Mouse (Mus musculus) cerebellum, adult 11-12 months (tissue): ENCODE measurements around the gene Fosb.

Experiments
- DNase-seq: peaks from one replicate; pipeline ENCODE4 v3.0.0; 2022

Fosb gene

DNA sequence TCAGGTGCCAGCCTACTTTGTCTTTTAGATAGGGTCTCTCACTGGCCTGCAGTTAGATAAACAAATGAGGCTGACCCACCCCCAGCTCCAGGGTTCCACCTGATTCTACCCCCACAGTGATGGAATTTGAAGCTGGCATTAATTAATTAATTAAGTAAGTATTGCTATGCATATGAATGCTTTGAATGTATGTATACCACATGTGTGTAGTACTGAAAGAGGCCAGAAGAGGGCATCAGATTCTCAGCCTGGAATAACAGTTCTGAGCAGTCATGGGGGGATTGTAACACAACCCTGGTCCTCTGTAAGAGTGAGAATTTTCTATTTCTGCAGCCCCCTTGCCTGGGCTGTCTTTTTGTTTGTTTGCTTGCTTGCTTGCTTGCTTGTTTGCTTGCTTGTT lies 18.6 kb upstream of the Fosb start:
- DNase-seq = no peak

DNA sequence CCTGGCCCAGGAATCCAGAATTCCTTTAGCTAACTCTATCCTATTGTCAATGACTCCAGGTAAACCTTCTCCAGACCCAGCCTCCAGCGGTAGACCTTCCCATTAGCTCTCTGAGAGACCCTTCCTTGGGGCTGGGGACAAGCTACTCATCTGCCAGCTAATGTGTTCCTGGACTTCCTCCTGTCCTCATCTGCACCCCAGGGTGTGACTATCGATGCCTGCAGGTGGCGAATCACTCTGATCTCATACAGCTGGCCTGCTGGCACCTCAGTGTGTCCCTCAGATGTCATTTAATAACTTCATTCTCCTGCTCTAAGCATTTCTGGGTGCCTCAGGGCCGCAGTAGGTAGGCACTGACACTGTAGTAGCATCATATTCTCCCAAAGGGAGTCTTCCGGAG lies 17.9 kb upstream of the Fosb start:
- no peak for DNase-seq

DNA sequence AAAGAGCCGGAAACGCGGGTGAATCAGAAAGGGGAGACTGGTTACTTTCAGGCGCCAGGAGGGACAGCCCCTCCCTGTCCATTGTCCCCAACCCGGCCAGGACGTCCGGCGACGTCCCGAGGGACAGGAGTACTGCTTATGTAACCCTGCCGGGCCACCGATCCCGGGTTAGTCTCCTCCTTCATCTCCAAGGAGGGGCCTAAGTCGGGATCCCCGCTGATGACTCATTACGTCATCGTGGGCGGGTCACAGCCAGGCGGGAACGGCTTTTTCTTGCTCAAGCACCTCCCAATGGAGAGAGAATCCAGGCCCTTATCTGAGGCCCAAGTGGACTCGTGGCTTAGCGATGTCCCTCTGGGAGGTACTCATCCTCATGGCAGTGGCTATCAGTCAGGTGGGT lies 17.3 kb upstream of the Fosb start:
- peak; percentile 87 for DNase-seq

DNA sequence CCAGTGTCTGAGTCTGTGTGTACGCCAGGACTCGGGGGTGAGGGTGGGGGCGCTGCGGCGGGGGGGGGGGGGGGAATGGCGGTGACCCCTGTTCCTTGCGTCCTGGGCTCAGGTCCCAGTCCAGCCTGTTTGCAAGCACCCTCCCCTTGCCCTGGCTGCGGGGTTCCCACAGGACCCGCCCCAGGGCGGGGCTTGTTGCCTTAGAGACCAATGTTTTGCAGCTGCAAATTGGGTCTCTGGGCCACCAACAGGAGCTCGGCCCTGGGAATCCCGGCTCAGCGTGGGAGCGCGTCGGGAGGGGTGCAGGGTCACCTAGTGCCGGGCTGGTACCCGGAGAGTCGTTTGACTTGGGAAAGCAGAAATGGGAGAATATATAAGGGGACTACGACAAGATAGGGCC lies 16.5 kb upstream of the Fosb start:
- DNase-seq = peak; percentile 72

DNA sequence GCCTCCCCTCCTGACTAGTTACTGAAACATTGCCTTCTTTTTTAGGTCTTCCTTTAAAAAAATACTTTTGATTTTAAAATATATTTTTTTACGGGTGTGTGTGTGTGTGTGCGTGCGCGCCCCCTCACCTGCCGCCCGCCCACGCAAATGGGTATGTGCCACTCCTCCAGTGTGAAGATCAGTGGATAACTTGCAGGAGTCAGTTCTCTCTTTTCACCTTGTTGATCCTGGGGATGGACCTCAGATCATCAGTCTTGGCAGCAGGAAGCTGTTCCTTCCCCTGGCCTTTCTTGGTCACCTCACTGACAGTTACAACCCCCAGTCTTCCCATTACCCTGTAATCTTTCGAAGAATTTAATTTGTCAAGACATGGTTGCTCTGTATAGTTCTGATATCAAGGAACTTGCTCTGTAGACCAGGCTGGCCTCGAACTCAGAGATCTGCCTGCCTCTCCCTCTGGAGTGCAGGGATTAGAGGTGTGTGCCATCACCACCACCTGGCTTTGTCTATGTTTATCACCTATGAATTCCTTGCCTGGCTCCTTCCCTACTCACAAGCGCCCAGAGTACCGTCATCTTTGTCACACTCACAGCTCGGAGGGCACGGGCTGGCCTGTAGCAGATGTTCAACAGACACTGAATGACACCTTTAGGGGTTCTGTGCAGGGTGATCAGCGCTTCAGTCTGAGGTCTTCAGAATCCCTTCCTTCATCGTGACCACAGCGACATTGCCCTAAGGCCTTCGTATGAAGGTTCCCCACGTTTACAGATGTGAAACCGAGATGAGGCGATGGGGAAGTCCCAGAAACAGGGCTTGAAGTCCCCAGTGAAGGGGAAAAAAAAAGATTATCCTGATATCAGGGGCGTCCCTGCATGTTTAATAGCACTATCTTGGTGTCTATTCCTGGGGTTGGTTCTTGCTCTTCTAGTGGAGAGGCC lies 15.7 kb upstream of the Fosb start:
- DNase-seq = no peak

- no peak for DNase-seq
These were observed 14.4 kb upstream of the Fosb start for GRCm38 (mm10) chr7:19324221-19324620.

DNA sequence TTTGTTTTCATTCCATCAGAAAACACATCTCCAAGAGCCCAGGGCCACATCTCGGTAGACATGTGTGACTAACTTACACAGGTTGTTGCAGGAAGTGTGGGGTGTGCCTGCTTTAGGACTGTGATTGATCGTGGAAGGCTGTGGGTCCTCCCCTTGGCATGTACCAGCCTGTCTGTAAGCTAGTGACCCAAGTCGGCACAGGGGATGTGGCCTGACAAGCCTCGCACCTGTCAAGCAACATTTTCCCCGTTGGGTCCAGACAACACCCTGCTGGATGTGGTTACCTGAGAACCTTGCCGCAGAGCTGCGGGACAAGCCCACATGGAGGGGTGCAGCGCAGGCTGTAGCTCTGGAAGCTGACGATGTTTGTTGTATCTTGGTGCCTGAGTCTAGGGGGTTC lies 12.6 kb upstream of the Fosb start:
- DNase-seq = no peak

DNA sequence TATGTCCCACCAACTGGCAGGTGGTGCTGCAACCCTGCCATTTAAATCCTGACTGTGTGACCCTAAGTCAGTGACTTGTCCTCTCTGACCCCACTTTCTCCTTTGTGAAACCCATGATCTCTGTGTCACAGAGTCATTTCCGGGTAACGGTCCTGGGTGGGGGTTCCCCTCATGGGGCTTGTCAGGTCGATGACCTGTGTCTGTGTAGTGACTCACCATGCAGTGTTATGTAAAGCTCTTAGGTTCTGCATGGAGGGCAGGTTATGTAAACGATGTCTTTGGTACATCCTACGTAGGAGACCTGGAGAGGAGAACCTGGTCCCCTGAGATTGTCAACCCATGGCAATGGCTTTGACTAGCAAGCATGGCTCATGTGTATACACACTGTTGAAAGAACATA lies 11.6 kb upstream of the Fosb start:
- no peak for DNase-seq

DNA sequence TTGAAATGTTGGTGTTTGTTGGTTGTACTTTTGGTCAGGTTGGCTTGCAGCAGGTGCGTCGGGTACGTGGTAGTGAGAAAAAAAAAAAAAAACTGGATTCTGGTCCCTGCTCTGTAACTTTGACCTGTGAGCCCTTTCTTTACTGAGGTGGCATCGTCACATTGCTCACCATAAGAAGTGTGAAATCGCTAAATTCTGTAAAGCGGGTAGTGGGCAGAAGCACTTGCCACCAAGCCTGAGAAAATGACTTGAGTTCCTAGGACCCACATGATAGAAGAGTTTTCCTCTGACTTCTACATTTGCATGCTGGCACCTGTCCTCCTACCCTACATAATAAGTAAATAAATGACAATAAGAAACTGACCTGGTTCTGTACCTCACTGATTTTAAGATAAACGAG lies 10.8 kb upstream of the Fosb start:
- DNase-seq = no peak

DNA sequence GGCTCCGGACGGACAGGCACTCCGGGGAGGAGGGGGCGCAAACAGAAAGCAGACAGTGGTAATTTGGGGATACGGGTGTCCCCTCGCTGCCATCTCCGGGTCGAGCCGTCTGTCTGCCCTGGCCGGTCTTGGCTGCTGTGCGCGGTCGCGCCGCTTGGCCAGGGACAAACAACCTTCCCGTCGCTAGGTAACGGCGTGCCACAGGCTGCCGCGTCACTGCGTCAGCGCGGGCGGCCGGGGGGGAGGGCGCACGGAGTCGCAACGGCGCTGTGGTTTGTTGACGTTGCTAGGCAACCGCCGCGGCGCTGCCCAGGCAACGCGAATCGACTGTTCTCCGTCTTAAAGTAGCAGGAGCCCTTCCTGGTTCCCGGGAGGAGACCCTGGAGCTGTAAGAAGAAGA lies 10.1 kb upstream of the Fosb start:
- DNase-seq = peak; percentile 93

GRCm38 (mm10) chr7:19319458-19319857 lies 9.6 kb upstream of the Fosb start:
- DNase-seq = no peak

- no peak for DNase-seq
These were observed 8.8 kb upstream of the Fosb start for GRCm38 (mm10) chr7:19318676-19319075.

- DNase-seq = no peak
These were observed 8.3 kb upstream of the Fosb start for GRCm38 (mm10) chr7:19318201-19318600.

- DNase-seq = no peak
These were observed 6.8 kb upstream of the Fosb start for GRCm38 (mm10) chr7:19316451-19317161.

DNA sequence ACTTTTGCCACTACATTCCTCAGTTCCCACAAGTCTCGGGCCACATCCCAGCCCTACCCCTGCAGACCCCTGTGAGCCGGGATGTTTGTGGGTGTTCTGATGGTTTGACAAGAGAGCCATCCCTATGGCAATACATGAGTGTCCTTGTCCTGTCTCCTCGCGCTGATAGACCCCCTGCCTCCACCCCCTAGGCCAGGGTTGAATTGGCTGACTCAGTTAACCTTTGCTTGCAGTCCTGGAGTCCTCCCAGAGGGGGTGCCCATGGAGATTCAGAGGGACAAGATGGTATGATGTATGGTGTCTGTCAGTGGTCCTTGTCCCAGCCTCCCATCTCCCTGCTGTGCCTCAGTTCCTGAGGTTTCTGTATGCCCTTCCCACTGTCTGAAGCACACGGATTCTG lies 4.2 kb upstream of the Fosb start:
- no peak for DNase-seq

DNA sequence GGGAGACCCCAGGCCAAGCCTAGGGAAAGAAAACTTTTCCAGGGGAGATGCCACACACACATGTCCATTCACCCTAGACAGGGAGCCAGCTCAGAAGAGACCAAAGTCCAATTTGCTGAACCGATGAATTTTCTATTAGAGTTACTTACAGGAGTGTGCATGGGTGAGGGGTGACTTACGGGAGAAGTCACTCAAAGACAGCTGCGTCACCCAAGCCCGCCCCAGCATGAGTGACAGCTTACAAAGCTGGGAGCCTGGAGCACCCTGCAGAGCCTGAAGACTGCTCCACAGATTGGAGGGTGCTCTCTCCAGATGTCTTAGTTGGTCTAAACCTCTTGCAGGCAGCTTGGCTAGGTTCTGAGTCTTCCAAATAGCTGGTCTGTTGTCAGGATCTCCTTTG lies 2.1 kb upstream of the Fosb start:
- DNase-seq = no peak

GRCm38 (mm10) chr7:19309278-19309883 lies 470 bp downstream of the Fosb start:
- DNase-seq = peak; percentile 50

DNA sequence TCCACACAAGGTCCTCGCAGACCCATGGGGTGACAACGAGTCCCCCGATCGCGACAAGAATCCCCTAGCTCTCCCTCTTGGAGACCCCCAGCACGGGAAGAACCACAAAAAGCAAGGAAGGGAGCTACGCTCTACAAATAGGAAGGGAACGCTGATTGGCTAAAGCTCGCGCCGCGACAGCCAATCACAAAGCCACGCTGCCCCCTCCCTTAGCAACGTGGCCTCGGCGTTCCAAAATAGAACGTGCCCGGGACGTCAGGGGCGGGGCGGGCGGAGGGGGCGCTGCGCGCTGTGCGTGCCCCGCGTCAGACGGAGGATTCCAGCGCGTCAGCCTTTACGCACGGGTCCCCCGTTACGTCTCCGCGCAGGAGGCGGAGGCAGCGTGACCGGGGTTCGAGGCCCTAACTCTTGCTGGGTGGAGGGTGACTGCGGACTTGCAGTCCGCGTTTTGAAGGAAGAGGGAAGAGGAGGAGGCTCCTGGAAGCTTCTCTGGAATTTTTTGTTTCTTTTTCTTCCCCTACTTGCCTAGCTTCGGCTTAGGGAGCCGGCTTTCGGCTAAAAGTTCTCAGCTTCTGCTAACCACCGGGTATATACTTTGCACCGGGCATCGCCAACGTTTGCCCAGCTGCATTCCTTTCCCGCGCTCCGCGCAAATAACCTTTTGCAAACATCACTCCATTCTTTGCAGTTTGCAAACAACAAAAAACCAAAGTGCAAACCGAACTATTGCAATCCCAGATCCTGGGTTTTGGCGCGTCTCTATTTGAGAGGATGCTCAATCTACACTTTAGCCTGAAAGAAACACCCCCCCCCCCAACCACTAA lies 1.2 kb downstream of the Fosb start:
- DNase-seq = peak; percentile 96

DNA sequence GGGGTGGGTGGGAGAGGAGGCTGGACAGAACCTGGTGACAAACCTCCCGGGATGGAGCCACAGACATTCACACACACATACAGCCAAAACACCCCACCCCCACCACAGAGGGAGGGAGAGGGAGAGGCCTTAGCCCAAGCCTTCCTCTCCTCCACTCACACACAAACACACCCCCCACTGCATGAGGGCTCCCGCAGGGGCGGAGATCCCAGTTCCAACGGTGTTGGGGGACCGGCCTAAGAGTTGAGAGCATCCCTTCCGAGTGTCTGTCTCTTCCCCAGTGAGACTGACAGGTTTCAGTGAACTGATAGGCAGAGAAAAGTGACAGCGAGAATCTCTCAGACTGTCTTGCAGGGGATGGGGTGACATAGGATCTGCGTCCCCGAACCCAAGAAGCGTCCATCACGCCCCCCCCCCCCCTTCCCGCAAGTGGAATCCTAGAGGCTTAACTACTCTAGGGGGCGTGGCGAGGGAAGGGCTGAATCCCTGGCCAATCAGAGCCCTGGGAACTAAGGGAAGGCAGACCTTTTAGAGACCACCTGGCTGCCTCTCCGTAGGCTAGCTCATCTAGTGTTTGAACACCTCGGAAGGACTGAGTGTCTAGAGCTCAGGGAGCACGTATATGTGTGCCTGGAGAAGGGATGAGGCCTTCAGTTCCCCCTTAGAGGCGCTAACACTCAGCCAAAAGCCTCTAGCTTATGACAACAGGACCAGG lies 2.0 kb downstream of the Fosb start:
- peak; percentile 86 for DNase-seq

- peak; percentile 76 for DNase-seq
These were observed 2.8 kb downstream of the Fosb start for GRCm38 (mm10) chr7:19306819-19307738.
